Mouse (Mus musculus): Measurements from ENCODE around the gene Zmym4. TPM values are rescaled to one million over a fixed set of nuclear protein-coding genes. Genes with fewer than 3 reads are reported as not detected.
A peak's percentile ranks its signal among the peaks of the same experiment; 100 is the strongest.

The Zmym4 gene
- total and polyA plus RNA-seq, 3 experiments: 13.6 to 22.8 (median 18.0) TPM

DNA sequence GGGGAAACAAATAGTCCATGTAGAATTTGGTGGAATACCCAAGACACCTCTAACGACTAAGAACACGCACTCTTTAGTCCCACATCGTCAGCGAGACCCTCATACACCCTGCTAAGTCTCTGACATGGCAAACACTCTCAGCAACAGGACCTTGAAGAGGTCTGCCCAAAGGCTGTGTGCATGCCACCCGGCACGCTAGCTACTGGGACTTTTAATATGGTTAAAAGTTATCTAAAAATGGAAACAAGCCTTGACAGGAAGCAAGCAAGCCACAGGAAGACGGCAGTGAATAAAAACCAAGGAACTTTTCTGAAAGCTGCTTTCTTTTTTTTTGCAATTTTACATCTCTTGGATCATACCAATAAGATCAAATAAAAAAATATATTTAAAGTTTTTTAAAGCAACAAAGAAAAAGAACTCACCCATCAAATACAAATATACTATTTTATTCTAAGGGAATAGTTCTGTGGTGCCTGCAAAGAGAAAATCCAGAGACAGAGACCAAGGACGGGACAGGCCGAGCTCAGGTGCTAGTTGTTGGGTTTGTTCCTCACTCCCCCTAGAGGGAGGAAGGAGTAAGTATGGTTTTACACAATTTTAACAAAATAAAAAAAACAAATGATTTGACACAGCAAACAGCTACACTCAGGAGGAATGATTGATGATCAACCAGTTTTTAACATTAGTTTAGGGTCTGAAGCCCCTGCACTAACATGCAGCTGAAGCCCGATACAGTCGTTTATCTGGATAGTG, 106.2 kb downstream of the Zmym4 start:
- dilution Hi-C loops (cut with MboI; ENCODE audit: extremely low pct_ligation_motif_present, extremely low pct_unique_long_range_greater_than_20kb, low sequenced_read_pairs): no loop called here
- peak; percentile 37 for DNase-seq (ENCODE audit: extremely low read depth)
- Histone ChIP-seq H3K4me2 (ENCODE audit: insufficient read depth, low read depth, poor library complexity, severe bottlenecking) (no peak overlapping the region), H3K4me1 (ENCODE audit: control insufficient read depth in 1 of 2, insufficient read depth in 2 of 2) (no peaks in the 10 kb centered on the region), H3K27ac (ENCODE audit: insufficient read depth, low read depth) (no peak overlapping the region), H3K9ac (ENCODE audit: insufficient read depth, low read depth) (no peak overlapping the region), H3K4me3 (replicated peaks in 1 of 3; ENCODE audit: low read depth in 2 of 3, low read length in 2 of 3, poor library complexity in 1 of 3) (no peak overlapping the region), H3K27me3 (replicated peaks) (no peaks in the 10 kb centered on the region), H3K36me3 (replicated peaks in 1 of 2; ENCODE audit: control insufficient read depth in 1 of 2, insufficient read depth in 1 of 2, low read length in 1 of 2) (peaks cover 30 to 70% of the 10 kb centered on the region in 2 experiments), H3K9me3 (replicated peaks; ENCODE audit: low read length) (no peaks in the 10 kb centered on the region), H3K79me2 (replicated peaks; ENCODE audit: control insufficient read depth, extremely low read depth, insufficient read depth, poor library complexity, severe bottlenecking) (no peaks in the 10 kb centered on the region)
- in situ Hi-C loops (cut with MboI; ENCODE audit: low pct_ligation_motif_present, low pct_unique_long_range_greater_than_20kb, low sequenced_read_pairs): no loop called here
- TF ChIP-seq ZNF384 (IDR thresholded peaks at IDR 0.05; ENCODE audit: low read depth, low read length): peak; percentile 37; the same call in 1 of the 2 replicates
- TF ChIP-seq TBP (conservative IDR thresholded peaks at IDR 0.05; ENCODE audit: low read depth, low read length): 0 out of 2 replicates have a peak, but pooled peaks have one; percentile 37
- TF ChIP-seq IRF4 (IDR thresholded peaks at IDR 0.05; ENCODE audit: low read depth, low read length): no peak
- no peak for TF ChIP-seq POLR2AphosphoS2 (IDR thresholded peaks at IDR 0.05; ENCODE audit: low read depth, low read length)
- no peak for TF ChIP-seq MAFK (IDR thresholded peaks at IDR 0.05; ENCODE audit: insufficient replicate concordance, low read length)
- no peak for TF ChIP-seq CHD1 (IDR thresholded peaks at IDR 0.05; ENCODE audit: low read depth, low read length)
- no peak for TF ChIP-seq JUND (conservative IDR thresholded peaks at IDR 0.05; ENCODE audit: low read depth, low read length)
- TF ChIP-seq CTCF (conservative IDR thresholded peaks at IDR 0.05 in 1 of 2, IDR thresholded peaks at IDR 0.05 in 1 of 2; ENCODE audit: low read depth in 2 of 2, low read length in 2 of 2): peak; percentile 28 to 57; a peak in 3 of 4 replicates
- TF ChIP-seq ELF1 (IDR thresholded peaks at IDR 0.05; ENCODE audit: low read depth, low read length): no peak
- no peak for TF ChIP-seq MYC (IDR thresholded peaks at IDR 0.05; ENCODE audit: low read depth, low read length)
- no peak for TF ChIP-seq POLR2A (IDR thresholded peaks at IDR 0.05; ENCODE audit: low read depth, low read length)
- peak; percentile 19 for TF ChIP-seq RAD21 (IDR thresholded peaks at IDR 0.05; ENCODE audit: low read depth, low read length)

GRCm38 (mm10) chr4:126860268-126860986, 107.5 kb downstream of the Zmym4 start:
- Histone ChIP-seq H3K27ac (ENCODE audit: insufficient read depth, low read depth) (no peak overlapping the region), H3K9me3 (replicated peaks; ENCODE audit: low read length) (no peaks in the 10 kb centered on the region), H3K79me2 (replicated peaks; ENCODE audit: control insufficient read depth, extremely low read depth, insufficient read depth, poor library complexity, severe bottlenecking) (no peaks in the 10 kb centered on the region), H3K36me3 (replicated peaks in 1 of 2; ENCODE audit: control insufficient read depth in 1 of 2, insufficient read depth in 1 of 2, low read length in 1 of 2) (peaks cover 22 to 68% of the 10 kb centered on the region in 2 experiments), H3K4me3 (replicated peaks in 1 of 3; ENCODE audit: low read depth in 2 of 3, low read length in 2 of 3, poor library complexity in 1 of 3) (no peak overlapping the region), H3K4me1 (ENCODE audit: control insufficient read depth in 1 of 2, insufficient read depth in 2 of 2) (no peaks in the 10 kb centered on the region), H3K9ac (ENCODE audit: insufficient read depth, low read depth) (no peak overlapping the region), H3K4me2 (ENCODE audit: insufficient read depth, low read depth, poor library complexity, severe bottlenecking) (no peak overlapping the region), H3K27me3 (replicated peaks) (no peaks in the 10 kb centered on the region)
- in situ Hi-C loops (cut with MboI; ENCODE audit: low pct_ligation_motif_present, low pct_unique_long_range_greater_than_20kb, low sequenced_read_pairs) (no loop called here), dilution Hi-C loops (cut with MboI; ENCODE audit: extremely low pct_ligation_motif_present, extremely low pct_unique_long_range_greater_than_20kb, low sequenced_read_pairs) (no loop called here)
- DNase-seq (ENCODE audit: extremely low read depth): no peak
- TF ChIP-seq MAX (IDR thresholded peaks at IDR 0.05; ENCODE audit: low read length): no peak

Measured in CH12.LX (cell line).